Mouse (Mus musculus): ENCODE measurements around the gene March7. TPM values are rescaled to one million over a fixed set of nuclear protein-coding genes. Genes with fewer than 3 reads are reported as not detected.

March7 gene
- polyA plus RNA-seq, 1 experiment: not detected

GRCm38 (mm10) chr2:60267567-60267966 is 57.9 kb downstream of the March7 start:
- no peak overlapping the region for H3K27ac ChIP-seq (ENCODE audit: insufficient read depth, low read depth, low read length)
- H3K4me3 ChIP-seq (ENCODE audit: insufficient read depth, low read depth, low read length): no peak overlapping the region
- no peak for TF ChIP-seq CTCF (IDR thresholded peaks at IDR 0.05; ENCODE audit: insufficient read depth, low read depth, low read length)
- TF ChIP-seq POLR2A (IDR thresholded peaks at IDR 0.05; ENCODE audit: insufficient read depth, low read depth, low read length): no peak
- no peaks in the 10 kb centered on the region for H3K4me1 ChIP-seq (ENCODE audit: control insufficient read depth, insufficient read depth, low read length)
- 85% methylated on average over 1 of the region's 1 CpGs for WGBS

- no peaks in the 10 kb centered on the region for H3K4me1 ChIP-seq (ENCODE audit: control insufficient read depth, insufficient read depth, low read length)
- TF ChIP-seq CTCF (IDR thresholded peaks at IDR 0.05; ENCODE audit: insufficient read depth, low read depth, low read length) (no peak), POLR2A (IDR thresholded peaks at IDR 0.05; ENCODE audit: insufficient read depth, low read depth, low read length) (no peak)
- no peak overlapping the region for H3K27ac ChIP-seq (ENCODE audit: insufficient read depth, low read depth, low read length)
- no peak overlapping the region for H3K4me3 ChIP-seq (ENCODE audit: insufficient read depth, low read depth, low read length)
- 98% methylated on average over 14 of the region's 14 CpGs for WGBS
Measured at GRCm38 (mm10) chr2:60269856-60270479, 60.3 kb downstream of the March7 start.

DNA sequence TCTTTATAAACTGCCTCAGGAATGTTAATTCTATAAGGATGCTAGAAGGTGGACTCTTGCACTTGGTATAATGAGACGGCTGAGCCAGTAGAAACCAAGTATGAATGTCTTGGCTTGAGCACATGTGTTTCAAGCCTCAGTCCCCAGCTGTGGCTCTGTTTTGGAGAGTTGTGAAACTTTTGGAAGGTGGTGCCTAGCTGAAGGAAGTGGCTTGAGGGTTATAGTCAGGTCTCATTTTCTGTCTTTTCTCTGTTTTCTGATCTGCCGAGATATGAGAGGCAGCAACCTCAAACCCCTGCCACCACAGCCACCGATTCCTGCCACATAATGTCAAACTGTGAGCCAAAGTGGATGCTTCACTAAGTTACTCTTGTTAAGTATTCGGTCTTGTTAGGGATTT is 68.9 kb downstream of the March7 start:
- WGBS: 95% methylated on average over 4 of the region's 4 CpGs
- Histone ChIP-seq H3K27ac (ENCODE audit: insufficient read depth, low read depth, low read length) (no peak overlapping the region), H3K4me1 (ENCODE audit: control insufficient read depth, insufficient read depth, low read length) (peaks cover 1% of the 10 kb centered on the region; the same call in 1 of the 2 replicates), H3K4me3 (ENCODE audit: insufficient read depth, low read depth, low read length) (no peak overlapping the region)
- no peak for TF ChIP-seq POLR2A (IDR thresholded peaks at IDR 0.05; ENCODE audit: insufficient read depth, low read depth, low read length)
- no peak for TF ChIP-seq CTCF (IDR thresholded peaks at IDR 0.05; ENCODE audit: insufficient read depth, low read depth, low read length)

GRCm38 (mm10) chr2:60282625-60283024 is 72.9 kb downstream of the March7 start:
- WGBS: 84% methylated on average over 4 of the region's 4 CpGs
- Histone ChIP-seq H3K27ac (ENCODE audit: insufficient read depth, low read depth, low read length) (no peak overlapping the region), H3K4me1 (ENCODE audit: control insufficient read depth, insufficient read depth, low read length) (peaks cover 4% of the 10 kb centered on the region; the same call in 1 of the 2 replicates), H3K4me3 (ENCODE audit: insufficient read depth, low read depth, low read length) (no peak overlapping the region)
- no peak for TF ChIP-seq POLR2A (IDR thresholded peaks at IDR 0.05; ENCODE audit: insufficient read depth, low read depth, low read length)
- no peak for TF ChIP-seq CTCF (IDR thresholded peaks at IDR 0.05; ENCODE audit: insufficient read depth, low read depth, low read length)

GRCm38 (mm10) chr2:60283208-60283750 is 73.6 kb downstream of the March7 start:
- Histone ChIP-seq H3K27ac (ENCODE audit: insufficient read depth, low read depth, low read length) (no peak overlapping the region), H3K4me3 (ENCODE audit: insufficient read depth, low read depth, low read length) (peak overlapping the region; percentile 48), H3K4me1 (ENCODE audit: control insufficient read depth, insufficient read depth, low read length) (peaks cover 4% of the 10 kb centered on the region; the same call in 1 of the 2 replicates)
- no peak for TF ChIP-seq CTCF (IDR thresholded peaks at IDR 0.05; ENCODE audit: insufficient read depth, low read depth, low read length)
- TF ChIP-seq POLR2A (IDR thresholded peaks at IDR 0.05; ENCODE audit: insufficient read depth, low read depth, low read length): no peak
- WGBS: 29% methylated on average over 9 of the region's 9 CpGs

GRCm38 (mm10) chr2:60283751-60284466 is 74.2 kb downstream of the March7 start:
- 2% methylated on average over 42 of the region's 42 CpGs for WGBS
- no peak overlapping the region for H3K27ac ChIP-seq (ENCODE audit: insufficient read depth, low read depth, low read length)
- peak overlapping the region; percentile 48 for H3K4me3 ChIP-seq (ENCODE audit: insufficient read depth, low read depth, low read length)
- TF ChIP-seq POLR2A (IDR thresholded peaks at IDR 0.05; ENCODE audit: insufficient read depth, low read depth, low read length) (no peak), CTCF (IDR thresholded peaks at IDR 0.05; ENCODE audit: insufficient read depth, low read depth, low read length) (no peak)
- H3K4me1 ChIP-seq (ENCODE audit: control insufficient read depth, insufficient read depth, low read length): peaks cover 4% of the 10 kb centered on the region; the same call in 1 of the 2 replicates

DNA sequence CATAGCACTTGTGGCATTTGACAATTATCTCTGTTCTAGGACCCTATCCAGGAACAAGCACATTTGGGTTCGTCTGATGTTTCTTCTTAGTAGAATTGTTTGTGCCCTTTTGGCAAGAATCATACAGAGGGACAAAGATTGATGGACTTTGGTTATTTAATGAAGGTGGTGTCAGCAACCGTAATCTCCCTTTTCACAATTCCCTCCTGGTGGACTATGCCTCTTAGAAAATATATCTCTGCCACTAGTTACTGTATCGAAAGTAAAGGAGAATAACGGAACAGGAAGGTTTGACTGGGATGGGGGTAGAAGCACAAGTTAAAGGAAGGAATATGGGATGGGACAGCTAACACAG is 74.8 kb downstream of the March7 start, which contains the start of gene Cd302:
TSS of gene Cd302 (minus strand) at position 22 of the 355 bp plus-strand sequence.
- no peak for TF ChIP-seq POLR2A (IDR thresholded peaks at IDR 0.05; ENCODE audit: insufficient read depth, low read depth, low read length)
- no peak for TF ChIP-seq CTCF (IDR thresholded peaks at IDR 0.05; ENCODE audit: insufficient read depth, low read depth, low read length)
- H3K4me3 ChIP-seq (ENCODE audit: insufficient read depth, low read depth, low read length): peak within 1 kb of the TSS; percentile 48
- peaks cover 4% of the 10 kb centered on the region; the same call in 1 of the 2 replicates for H3K4me1 ChIP-seq (ENCODE audit: control insufficient read depth, insufficient read depth, low read length)
- H3K27ac ChIP-seq (ENCODE audit: insufficient read depth, low read depth, low read length): no peak within 1 kb of the TSS
- WGBS: 48% methylated on average over 4 of the region's 4 CpGs

DNA sequence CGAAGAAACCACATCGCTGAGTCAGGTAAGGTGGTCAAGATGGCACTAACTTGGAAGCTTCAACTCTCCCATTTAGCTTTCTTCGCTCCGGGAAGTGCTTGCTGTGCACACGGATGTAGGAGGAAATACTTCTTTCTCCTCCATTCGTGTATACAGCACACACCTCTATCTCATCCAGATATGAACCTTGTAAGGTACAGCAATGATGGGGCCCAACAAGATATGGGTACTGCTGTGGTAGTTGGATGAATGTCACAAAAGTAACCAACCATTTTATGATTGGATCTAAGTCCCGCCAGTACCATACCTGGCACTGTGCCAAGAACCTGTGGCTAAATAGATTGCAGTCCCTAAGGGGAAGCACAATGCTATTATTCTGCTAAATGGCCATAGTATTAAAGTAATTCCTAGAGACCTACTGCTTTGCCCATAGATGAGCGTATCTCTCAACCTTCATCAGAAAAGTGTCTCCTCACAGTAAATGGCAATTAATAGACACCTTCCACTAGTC is 75.5 kb downstream of the March7 start:
- peaks cover 4% of the 10 kb centered on the region; the same call in 1 of the 2 replicates for H3K4me1 ChIP-seq (ENCODE audit: control insufficient read depth, insufficient read depth, low read length)
- no peak overlapping the region for H3K4me3 ChIP-seq (ENCODE audit: insufficient read depth, low read depth, low read length)
- TF ChIP-seq CTCF (IDR thresholded peaks at IDR 0.05; ENCODE audit: insufficient read depth, low read depth, low read length) (no peak), POLR2A (IDR thresholded peaks at IDR 0.05; ENCODE audit: insufficient read depth, low read depth, low read length) (no peak)
- WGBS: 85% methylated on average over 8 of the region's 8 CpGs
- H3K27ac ChIP-seq (ENCODE audit: insufficient read depth, low read depth, low read length): no peak overlapping the region

- Histone ChIP-seq H3K27ac (ENCODE audit: insufficient read depth, low read depth, low read length) (no peak overlapping the region), H3K4me1 (ENCODE audit: control insufficient read depth, insufficient read depth, low read length) (peaks cover 3% of the 10 kb centered on the region; the same call in 1 of the 2 replicates), H3K4me3 (ENCODE audit: insufficient read depth, low read depth, low read length) (no peak overlapping the region)
- WGBS: 89% methylated on average over 4 of the region's 4 CpGs
- TF ChIP-seq POLR2A (IDR thresholded peaks at IDR 0.05; ENCODE audit: insufficient read depth, low read depth, low read length): no peak
- no peak for TF ChIP-seq CTCF (IDR thresholded peaks at IDR 0.05; ENCODE audit: insufficient read depth, low read depth, low read length)
Measured at GRCm38 (mm10) chr2:60288606-60289005, 78.9 kb downstream of the March7 start.
